Mouse (Mus musculus) embryo, embryonic 11.5 days (tissue): ENCODE results near the gene Ppp1cc.
"Not testable (repeated sequence)": the region's sequence is repeated elsewhere in the genome, so short reads cannot be mapped to it uniquely, and the experiment has no call there.

Experiments used
- DNase-seq: peaks from one replicate; pipeline ENCODE4 v3.0.0-alpha.2; 2012; ENCODE audit warnings: low read depth, low spot score

Gene Ppp1cc

GRCm38 (mm10) chr5:122136508-122137408 lies 21.3 kb upstream of the Ppp1cc start:
- no peak for DNase-seq

- DNase-seq: no peak
Measured at GRCm38 (mm10) chr5:122138856-122139255, 19.2 kb upstream of the Ppp1cc start.

GRCm38 (mm10) chr5:122139771-122140170 lies 18.3 kb upstream of the Ppp1cc start:
- DNase-seq: not testable (repeated sequence)

GRCm38 (mm10) chr5:122140723-122141122 lies 17.4 kb upstream of the Ppp1cc start, which contains the start of gene Ccdc63:
Gene Ccdc63, minus strand, starts transcription at chr5:122140823.
- no peak for DNase-seq

- DNase-seq: no peak
Measured at GRCm38 (mm10) chr5:122142230-122142992, 15.7 kb upstream of the Ppp1cc start.

- DNase-seq: no peak
Measured at GRCm38 (mm10) chr5:122143543-122143942, 14.5 kb upstream of the Ppp1cc start.

- no peak for DNase-seq
Measured at GRCm38 (mm10) chr5:122144825-122145224, 13.3 kb upstream of the Ppp1cc start.

GRCm38 (mm10) chr5:122145381-122146055 lies 12.6 kb upstream of the Ppp1cc start:
- DNase-seq: no peak

GRCm38 (mm10) chr5:122146056-122146580 lies 12.0 kb upstream of the Ppp1cc start:
- no peak for DNase-seq

GRCm38 (mm10) chr5:122146609-122147008 lies 11.5 kb upstream of the Ppp1cc start:
- no peak for DNase-seq

GRCm38 (mm10) chr5:122148107-122148506 lies 10.0 kb upstream of the Ppp1cc start:
- no peak for DNase-seq

- no peak for DNase-seq
Measured at GRCm38 (mm10) chr5:122149259-122149658, 8.8 kb upstream of the Ppp1cc start.

GRCm38 (mm10) chr5:122152508-122152907 lies 5.6 kb upstream of the Ppp1cc start:
- DNase-seq: not testable (repeated sequence)

GRCm38 (mm10) chr5:122154006-122154405 lies 4.1 kb upstream of the Ppp1cc start:
- DNase-seq: no peak

GRCm38 (mm10) chr5:122154782-122155181 lies 3.3 kb upstream of the Ppp1cc start:
- no peak for DNase-seq

- no peak for DNase-seq
Measured at GRCm38 (mm10) chr5:122155613-122156012, 2.5 kb upstream of the Ppp1cc start.

- DNase-seq: no peak
Measured at GRCm38 (mm10) chr5:122156486-122156885, 1.6 kb upstream of the Ppp1cc start.

GRCm38 (mm10) chr5:122158557-122159515 lies 758 bp downstream of the Ppp1cc start:
- no peak for DNase-seq

GRCm38 (mm10) chr5:122163194-122163593 lies 5.1 kb downstream of the Ppp1cc start:
- DNase-seq: no peak

GRCm38 (mm10) chr5:122164011-122164410 lies 5.9 kb downstream of the Ppp1cc start:
- DNase-seq: no peak
